Mouse (Mus musculus) mouse embryonic stem cell (cell line): ENCODE data around the gene Treml1.

Experiments used
- in situ Hi-C, 2 experiments: fragments of 300-500 bp; cut with MboI; formaldehyde crosslinking; loops; 1 replicate in 1 of 2; 3 replicates in 1 of 2; pipeline ENCODE4 v1.14.3; 2019 to 2020; ENCODE audit warnings: low sequenced_read_pairs in 2 of 2, low pct_unique_long_range_greater_than_20kb in 1 of 2, mixed read lengths in 1 of 2; ENCODE audit not compliant: unreplicated experiment in 1 of 2

Gene Treml1

GRCm38 (mm10) chr17:48359616-48360015 lies at the start of gene Treml1:
Treml1 (plus strand) TSS chr17:48359916.
- in situ Hi-C loops: no loop called here

DNA sequence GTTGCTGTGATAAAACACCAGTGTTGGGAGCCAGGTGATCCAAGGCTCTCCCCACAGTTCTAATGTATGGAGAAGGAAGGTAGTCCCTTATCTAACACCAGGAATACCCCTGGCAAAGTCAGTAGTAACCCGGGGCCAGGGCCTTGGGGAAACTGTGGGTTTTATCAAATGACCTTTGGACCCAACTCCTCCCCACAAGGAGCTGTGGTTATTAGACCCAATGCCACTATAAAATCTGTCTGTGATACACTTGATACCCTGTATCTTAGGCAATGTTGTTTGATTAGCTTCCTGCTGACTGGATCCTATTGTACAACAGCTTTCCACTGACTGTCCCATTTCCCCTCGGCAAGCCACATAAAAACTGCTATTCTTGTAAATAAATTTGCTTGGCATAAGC lies 47.6 kb upstream of the Treml1 start:
- in situ Hi-C loops: loop anchor here in 1 of 2 experiments (25.0 kb wide), 1 partner anchor 475 kb away; the partner anchor contains the start of gene Mdfi

- in situ Hi-C loops: loop anchor here in 1 of 2 experiments (25.0 kb wide), 1 partner anchor 479 kb away; the partner anchor contains the start of gene Mdfi
Measured at GRCm38 (mm10) chr17:48315905-48316579, 43.7 kb upstream of the Treml1 start, which contains the start of gene B430306N03Rik. B430306N03Rik (plus strand) TSS chr17:48316141.

- in situ Hi-C loops: loop anchor here in 1 of 2 experiments (25.0 kb wide), 1 partner anchor 481 kb away; the partner anchor contains the start of gene Mdfi
Measured at GRCm38 (mm10) chr17:48318686-48319085, 41.0 kb upstream of the Treml1 start.

GRCm38 (mm10) chr17:48321279-48321678 lies 38.4 kb upstream of the Treml1 start:
- in situ Hi-C loops: loop anchor here in 1 of 2 experiments (25.0 kb wide), 1 partner anchor 484 kb away; the partner anchor contains the start of gene Mdfi

DNA sequence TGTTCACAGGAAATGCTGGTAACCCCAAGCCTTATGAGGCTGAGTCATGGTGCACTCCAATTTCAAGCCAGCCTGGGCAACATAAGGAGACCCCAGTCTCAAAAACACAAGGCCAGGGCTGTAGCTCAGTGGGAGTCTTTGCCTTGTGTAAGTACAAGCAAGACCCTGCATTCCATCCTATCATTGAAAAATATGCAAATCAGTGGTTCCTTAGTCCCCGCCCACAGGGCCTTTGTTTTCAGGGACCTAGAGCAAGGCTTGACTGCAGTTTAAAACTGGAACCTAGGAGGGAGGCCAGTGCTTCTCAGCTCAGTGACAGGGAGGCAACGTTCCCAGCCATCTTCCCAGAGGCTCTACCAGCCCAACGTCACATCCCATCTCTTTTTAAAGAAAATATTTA lies 36.5 kb upstream of the Treml1 start:
- in situ Hi-C loops: loop anchor here in 1 of 2 experiments (25.0 kb wide), 1 partner anchor 486 kb away; the partner anchor contains the start of gene Mdfi

DNA sequence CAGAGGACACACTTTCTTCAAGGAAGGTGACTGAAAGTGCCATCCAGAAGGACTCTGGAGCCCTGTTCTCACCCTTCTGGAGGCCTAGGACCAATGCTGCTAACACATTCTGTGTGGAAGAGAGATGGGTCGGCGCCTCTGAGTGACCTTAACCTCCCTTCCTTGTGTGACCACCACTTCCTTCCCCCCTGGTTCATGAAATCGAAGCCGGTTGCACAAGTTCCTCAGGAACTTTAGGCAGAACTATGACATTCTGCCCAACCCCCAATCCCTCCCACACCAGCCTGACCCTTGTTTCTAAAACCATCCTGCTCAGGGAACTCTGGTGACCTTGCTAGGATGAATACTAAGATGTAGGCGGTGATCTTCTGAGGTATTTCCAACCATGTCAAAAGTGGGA lies 35.5 kb upstream of the Treml1 start:
- in situ Hi-C loops: loop anchor here in 1 of 2 experiments (25.0 kb wide), 1 partner anchor 487 kb away; the partner anchor contains the start of gene Mdfi

DNA sequence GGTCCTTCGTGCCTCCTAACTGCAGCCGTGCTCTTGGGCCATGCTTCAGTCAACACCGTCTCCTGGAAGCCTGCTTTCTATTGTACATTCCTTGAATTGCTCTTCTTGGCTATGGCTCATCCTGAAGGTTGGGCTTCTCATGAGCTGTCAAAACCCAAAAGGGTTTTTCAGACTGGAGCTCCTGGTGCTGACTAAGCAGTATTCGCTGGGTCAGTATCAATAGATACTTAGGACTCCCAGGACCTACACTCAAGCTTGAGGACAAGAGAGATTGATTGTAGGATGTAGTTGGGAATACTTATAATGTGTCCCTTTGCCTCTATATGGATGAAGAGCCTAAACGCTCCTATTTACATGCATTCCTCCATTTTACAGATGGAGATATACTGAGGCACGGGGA lies 34.6 kb upstream of the Treml1 start:
- in situ Hi-C loops: no loop called here

- in situ Hi-C loops: no loop called here
Measured at GRCm38 (mm10) chr17:48325638-48326037, 34.1 kb upstream of the Treml1 start.

DNA sequence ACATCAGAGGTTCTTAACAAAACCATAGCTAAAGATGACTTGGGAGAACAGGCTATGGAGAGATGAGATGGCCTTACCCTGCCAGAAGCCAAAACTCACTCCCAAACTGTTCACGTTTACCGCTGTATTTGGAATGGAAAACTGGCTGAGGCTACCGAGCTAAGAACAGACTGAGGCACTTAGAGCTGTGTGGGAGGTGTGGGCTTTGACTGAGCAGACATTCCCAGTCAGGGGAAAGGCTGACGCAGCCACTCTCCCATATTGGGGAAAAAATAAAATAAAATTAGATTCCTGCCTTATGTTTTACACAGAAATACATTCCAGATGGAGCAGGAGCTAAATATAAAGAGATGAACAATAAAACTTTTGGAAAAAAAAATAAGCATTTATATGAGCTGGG lies 33.1 kb upstream of the Treml1 start:
- in situ Hi-C loops: no loop called here

- in situ Hi-C loops: no loop called here
Measured at GRCm38 (mm10) chr17:48332524-48332923, 27.2 kb upstream of the Treml1 start.

GRCm38 (mm10) chr17:48334186-48334585 lies 25.5 kb upstream of the Treml1 start:
- in situ Hi-C loops: no loop called here

- in situ Hi-C loops: no loop called here
Measured at GRCm38 (mm10) chr17:48336857-48337256, 22.9 kb upstream of the Treml1 start.

DNA sequence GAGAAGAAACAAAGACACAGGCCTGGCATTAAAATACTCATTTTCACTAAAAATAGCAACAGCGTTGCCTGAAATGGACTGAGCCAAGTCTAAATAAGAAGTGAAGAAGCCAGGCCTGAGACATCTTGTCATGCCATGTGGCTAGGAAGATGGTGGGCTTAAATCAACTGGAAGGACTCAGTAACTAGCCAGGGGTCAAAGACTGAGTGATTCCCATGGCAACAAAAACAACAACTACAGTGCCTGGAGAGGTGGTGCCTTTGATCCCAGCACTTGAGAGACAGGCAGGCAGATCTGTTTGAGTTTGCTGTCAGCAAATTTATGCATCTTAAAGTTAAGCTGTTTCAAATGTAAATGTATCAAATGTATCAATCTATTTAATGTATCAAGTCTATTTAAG lies 19.4 kb upstream of the Treml1 start:
- in situ Hi-C loops: loop anchor here in 1 of 2 experiments (10.0 kb wide), 1 partner anchor 225 kb away; no protein-coding TSS in a partner anchor

DNA sequence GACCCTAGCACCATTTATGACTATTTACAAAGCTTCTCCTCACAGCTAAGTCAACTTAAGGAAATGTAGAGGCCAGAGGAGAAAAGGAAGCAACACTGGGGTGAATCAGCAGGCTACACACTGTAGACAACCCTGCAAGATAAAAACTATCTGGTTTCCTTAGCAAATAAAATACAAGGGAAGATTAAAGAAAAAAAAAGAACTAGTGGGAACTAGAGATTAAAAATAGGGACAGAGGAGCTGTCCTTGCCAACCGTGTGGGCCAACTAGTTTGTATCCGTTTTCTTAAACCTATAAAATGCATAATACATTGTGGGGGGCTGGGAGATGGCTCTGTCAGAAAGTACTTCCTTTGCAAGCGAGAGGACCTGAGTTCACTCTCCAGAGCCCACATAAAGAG lies 17.8 kb upstream of the Treml1 start:
- in situ Hi-C loops: loop anchor here in 1 of 2 experiments (10.0 kb wide), 1 partner anchor 227 kb away; no protein-coding TSS in a partner anchor

DNA sequence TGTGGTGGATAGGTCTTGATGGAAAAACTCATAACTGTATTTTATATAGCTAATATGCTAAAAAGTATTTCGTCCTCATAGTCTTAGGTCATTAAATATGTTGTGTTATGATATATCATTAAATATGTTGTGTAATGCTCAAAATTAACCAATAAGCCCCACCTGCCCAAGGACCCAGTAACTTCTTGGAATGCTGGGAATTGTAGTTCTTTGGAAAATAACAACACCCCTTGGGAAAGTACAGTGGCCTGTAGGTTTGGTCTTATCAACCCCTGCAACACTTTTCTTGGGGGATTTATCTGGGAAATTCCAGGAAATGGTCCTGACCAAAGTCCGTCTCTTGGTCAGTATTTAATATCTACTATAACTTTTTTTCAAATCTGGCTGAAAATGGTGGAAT lies 16.7 kb upstream of the Treml1 start:
- in situ Hi-C loops: loop anchor here in 1 of 2 experiments (10.0 kb wide), 1 partner anchor 228 kb away; no protein-coding TSS in a partner anchor

DNA sequence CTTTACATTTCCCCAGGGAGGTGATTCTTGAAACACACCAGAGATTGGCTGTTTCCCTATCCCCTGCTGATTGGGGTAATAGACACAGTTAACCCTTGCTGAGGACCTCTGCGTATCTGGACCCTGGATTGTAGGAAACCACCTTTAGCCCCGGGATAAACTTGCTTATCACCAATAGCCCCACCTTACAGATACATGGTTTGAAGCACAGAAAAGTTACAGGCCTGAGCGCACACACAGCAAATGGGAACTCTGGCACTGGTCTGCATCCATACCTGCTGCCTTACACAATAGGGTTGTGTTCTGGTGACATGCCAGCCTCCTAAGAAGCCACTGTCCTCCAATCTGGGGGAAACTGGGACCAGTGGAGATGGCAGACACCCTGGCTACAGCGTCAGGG lies 13.9 kb upstream of the Treml1 start:
- in situ Hi-C loops: loop anchor here in 1 of 2 experiments (10.0 kb wide), 1 partner anchor 231 kb away; no protein-coding TSS in a partner anchor

- in situ Hi-C loops: loop anchor here in 1 of 2 experiments (10.0 kb wide), 1 partner anchor 231 kb away; no protein-coding TSS in a partner anchor
Measured at GRCm38 (mm10) chr17:48346231-48346630, 13.5 kb upstream of the Treml1 start, which contains the start of gene Trem2. Trem2 (plus strand) TSS chr17:48346401.

GRCm38 (mm10) chr17:48346834-48347233 lies 12.9 kb upstream of the Treml1 start:
- in situ Hi-C loops: loop anchor here in 1 of 2 experiments (10.0 kb wide), 1 partner anchor 232 kb away; no protein-coding TSS in a partner anchor
